Mouse (Mus musculus) lung, adult 2 months (tissue): ENCODE results near the gene Txndc17.

ENCODE experiments used
- CTCF ChIP-seq: fragments of 200-500 bp; IDR thresholded peaks from 2 replicates; pipeline ENCODE4 v1.5.1; 2011; ENCODE audit warnings: mild to moderate bottlenecking, low read length, control low read depth; ENCODE audit not compliant: insufficient read depth
- POLR2A ChIP-seq: fragments of 200-500 bp; IDR thresholded peaks from 2 replicates; pipeline ENCODE4 v1.6.1; 2011; ENCODE audit warnings: low read depth, mild to moderate bottlenecking, control low read depth, low read length, borderline replicate concordance; ENCODE audit errors: extremely low read depth

GRCm38 (mm10) chr11:72206341-72207203 lies 775 bp upstream of the Txndc17 start, which contains the start of gene Gm43951:
- TF ChIP-seq CTCF (no peak), POLR2A (no peak)
